Mouse (Mus musculus) midbrain, embryonic 16.5 days (tissue): Measurements from ENCODE around the gene Clpb. TPM values are rescaled to one million over a fixed set of nuclear protein-coding genes. Genes with fewer than 3 reads are reported as not detected.

Experiments
- ATAC-seq: fragments of 200-750 bp; cut with Nextera tagmentation; 2 replicates; pipeline ENCODE4 v1.8.0; 2017; ENCODE audit warnings: moderate TSS enrichment
- H3K27ac ChIP-seq: fragments of 300-500 bp; sonication (generic); 2 replicates; pipeline ENCODE4 v1.5.1; 2014; ENCODE audit warnings: mild to moderate bottlenecking, low read length, mixed read lengths
- H3K27me3 ChIP-seq: fragments of 300-500 bp; sonication (generic); 2 replicates; pipeline ENCODE4 v1.6.1; 2014; ENCODE audit warnings: low read depth, low read length, mixed read lengths; ENCODE audit not compliant: control insufficient read depth, insufficient read depth
- H3K36me3 ChIP-seq: fragments of 300-500 bp; sonication (generic); 2 replicates; pipeline ENCODE4 v1.6.1; 2014; ENCODE audit warnings: mild to moderate bottlenecking, low read length, moderate library complexity, mixed read lengths; ENCODE audit not compliant: control insufficient read depth, insufficient read depth
- H3K4me1 ChIP-seq: fragments of 300-500 bp; sonication (generic); 2 replicates; pipeline ENCODE4 v1.6.1; 2014; ENCODE audit warnings: mild to moderate bottlenecking, low read length, mixed read lengths; ENCODE audit not compliant: control insufficient read depth, insufficient read depth
- H3K4me2 ChIP-seq: fragments of 300-500 bp; sonication (generic); 2 replicates; pipeline ENCODE4 v1.6.1; 2014; ENCODE audit warnings: mild to moderate bottlenecking, low read length, mixed read lengths
- H3K4me3 ChIP-seq: fragments of 300-500 bp; sonication (generic); 2 replicates; pipeline ENCODE4 v1.5.1; 2014; ENCODE audit warnings: low read depth, mild to moderate bottlenecking, low read length, moderate library complexity, mixed read lengths
- H3K9ac ChIP-seq: fragments of 300-500 bp; sonication (generic); 2 replicates; pipeline ENCODE4 v1.6.1; 2014; ENCODE audit warnings: low read depth, low read length, mixed read lengths
- H3K9me3 ChIP-seq: fragments of 300-500 bp; sonication (generic); replicated peaks from 2 replicates; pipeline ENCODE4 v1.6.1; 2014; ENCODE audit warnings: mild to moderate bottlenecking, low read length, mixed read lengths; ENCODE audit not compliant: control insufficient read depth, poor library complexity, severe bottlenecking
- WGBS: fragments of 180-500 bp; shearing (Covaris S2); extraction: QIAGEN DNeasy Blood & Tissue Kit; methylation state at CpG from one replicate; pipeline ENCODE4 v1.1.7; 2014; 5-methylcytosine and 5-hydroxymethylcytosine counted together
- polyA plus RNA-seq: library from polyadenylated mRNA; unstranded; fragments of >200 nt; fragmentation: Nextera tagmentation; extraction: Ambion mirVana; gene quantifications from 2 replicates; pipeline ENCODE4 v1.2.1, GENCODE M21; 2015

The Clpb gene
- polyA plus RNA-seq, 1 experiment from 2014 or later = 43.0 TPM

DNA sequence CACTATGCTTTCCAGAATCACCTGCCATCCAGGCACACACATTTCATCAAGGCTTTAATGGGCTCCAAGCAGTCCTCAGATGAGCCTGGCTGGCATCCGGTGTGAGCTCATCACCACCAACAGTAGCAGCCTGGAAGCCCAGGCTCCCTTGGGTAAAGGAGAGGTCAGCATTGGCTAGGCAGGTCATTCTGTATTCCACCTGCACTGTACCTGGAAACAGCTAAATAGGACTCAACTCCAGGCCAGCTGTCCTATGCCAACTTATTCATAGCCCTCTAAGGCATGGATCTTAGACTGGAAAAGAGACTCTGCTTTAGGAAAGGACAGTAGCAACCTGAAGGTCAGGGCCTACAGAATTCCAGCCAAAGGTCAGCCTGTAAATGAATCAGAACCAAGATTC is 68.7 kb downstream of the Clpb start:
- no peak overlapping the region for H3K4me3 ChIP-seq
- no peak overlapping the region for H3K4me2 ChIP-seq
- H3K27ac ChIP-seq = no peak overlapping the region
- ATAC-seq = no peak
- H3K27me3 ChIP-seq = no peaks in the 10 kb centered on the region
- H3K9ac ChIP-seq = no peak overlapping the region
- WGBS = 95% methylated on average over 1 of the region's 1 CpGs
- H3K36me3 ChIP-seq = no peaks in the 10 kb centered on the region
- H3K9me3 ChIP-seq = no peaks in the 10 kb centered on the region
- no peaks in the 10 kb centered on the region for H3K4me1 ChIP-seq

- Histone ChIP-seq H3K36me3 (no peaks in the 10 kb centered on the region), H3K27me3 (no peaks in the 10 kb centered on the region), H3K9me3 (no peaks in the 10 kb centered on the region), H3K4me2 (no peak overlapping the region), H3K4me3 (no peak overlapping the region), H3K4me1 (no peaks in the 10 kb centered on the region), H3K27ac (no peak overlapping the region), H3K9ac (no peak overlapping the region)
- ATAC-seq = no peak
- WGBS = 53% methylated on average over 2 of the region's 2 CpGs
Measured at GRCm38 (mm10) chr7:101733042-101733441, 69.6 kb downstream of the Clpb start.

DNA sequence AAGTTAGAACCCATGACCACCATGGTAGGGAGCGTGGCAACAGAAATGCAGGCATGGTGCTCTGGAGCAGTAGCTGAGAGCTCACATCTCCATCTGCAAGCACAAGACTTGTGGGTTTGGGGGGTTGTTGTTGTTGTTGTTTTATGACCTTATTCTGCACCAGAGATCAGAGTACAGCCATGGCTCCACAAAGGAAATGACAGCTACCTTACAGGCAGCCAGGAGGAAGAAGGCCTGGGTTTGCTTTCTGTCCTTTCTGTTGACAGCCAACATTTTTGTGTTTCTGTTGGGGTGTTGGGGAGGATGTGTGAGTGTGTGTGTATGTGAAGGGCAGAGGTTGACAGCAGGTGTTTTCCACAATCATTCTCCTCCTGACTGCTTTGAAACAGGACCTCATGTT is 71.9 kb downstream of the Clpb start:
- no peak overlapping the region for H3K4me2 ChIP-seq
- no peak for ATAC-seq
- WGBS = 100% methylated on average over 1 of the region's 1 CpGs

DNA sequence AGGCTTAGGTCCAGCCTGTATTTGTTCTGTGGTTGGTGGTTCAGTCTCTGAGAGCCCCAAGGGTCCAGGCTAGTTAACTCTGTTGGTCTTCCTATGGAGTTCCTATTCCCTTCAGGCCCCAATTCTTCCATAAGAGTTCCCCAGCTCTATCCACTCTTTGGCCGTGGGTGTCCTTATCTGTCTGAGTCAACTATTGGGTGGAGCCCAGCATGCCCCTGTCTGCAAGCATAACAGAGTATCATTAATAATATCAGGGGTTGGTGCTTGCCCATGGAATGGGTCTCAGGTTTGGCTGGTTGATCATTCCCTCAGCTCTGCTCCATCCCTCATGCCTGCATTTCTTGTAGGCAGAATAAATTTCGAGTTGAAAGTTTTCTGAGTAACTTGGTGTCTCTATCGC is 74.3 kb downstream of the Clpb start:
- ATAC-seq = no peak
- Histone ChIP-seq H3K9me3 (no peaks in the 10 kb centered on the region), H3K27me3 (no peaks in the 10 kb centered on the region), H3K9ac (no peak overlapping the region), H3K4me3 (no peak overlapping the region), H3K27ac (no peak overlapping the region), H3K4me1 (no peaks in the 10 kb centered on the region), H3K4me2 (no peak overlapping the region), H3K36me3 (no peaks in the 10 kb centered on the region)
- 87% methylated on average over 3 of the region's 3 CpGs for WGBS

More for the DNA sequence above, 71.9 kb downstream of the Clpb start:
- Histone ChIP-seq H3K27ac (no peak overlapping the region), H3K27me3 (no peaks in the 10 kb centered on the region), H3K4me1 (no peaks in the 10 kb centered on the region), H3K9ac (no peak overlapping the region), H3K36me3 (no peaks in the 10 kb centered on the region), H3K9me3 (no peaks in the 10 kb centered on the region), H3K4me3 (no peak overlapping the region)

GRCm38 (mm10) chr7:101739602-101740001 is 76.2 kb downstream of the Clpb start:
- no peak for ATAC-seq

GRCm38 (mm10) chr7:101743487-101743886 is 80.1 kb downstream of the Clpb start:
- WGBS = 87% methylated on average over 4 of the region's 4 CpGs
- no peak overlapping the region for H3K4me2 ChIP-seq
- H3K27me3 ChIP-seq = no peaks in the 10 kb centered on the region
- H3K4me3 ChIP-seq = no peak overlapping the region
- no peak overlapping the region for H3K27ac ChIP-seq
- peaks cover 2% of the 10 kb centered on the region; the same call in 1 of the 2 replicates for H3K4me1 ChIP-seq
- no peaks in the 10 kb centered on the region for H3K9me3 ChIP-seq
- no peak overlapping the region for H3K9ac ChIP-seq
- no peak for ATAC-seq
- no peaks in the 10 kb centered on the region for H3K36me3 ChIP-seq

More at GRCm38 (mm10) chr7:101739602-101740001, 76.2 kb downstream of the Clpb start:
- 16% methylated on average over 1 of the region's 1 CpGs for WGBS
- H3K27ac ChIP-seq = no peak overlapping the region
- H3K4me2 ChIP-seq = no peak overlapping the region
- H3K4me1 ChIP-seq = peaks cover 2% of the 10 kb centered on the region; the same call in 1 of the 2 replicates
- no peaks in the 10 kb centered on the region for H3K27me3 ChIP-seq
- no peaks in the 10 kb centered on the region for H3K36me3 ChIP-seq
- no peak overlapping the region for H3K4me3 ChIP-seq
- H3K9me3 ChIP-seq = no peaks in the 10 kb centered on the region
- no peak overlapping the region for H3K9ac ChIP-seq

GRCm38 (mm10) chr7:101746559-101747334 is 83.3 kb downstream of the Clpb start:
- H3K4me1 ChIP-seq = peaks cover 2% of the 10 kb centered on the region; the same call in 1 of the 2 replicates
- H3K4me3 ChIP-seq = no peak overlapping the region
- no peaks in the 10 kb centered on the region for H3K9me3 ChIP-seq
- no peak overlapping the region for H3K4me2 ChIP-seq
- H3K9ac ChIP-seq = no peak overlapping the region
- H3K36me3 ChIP-seq = no peaks in the 10 kb centered on the region
- ATAC-seq = no peak
- WGBS = 93% methylated on average over 12 of the region's 12 CpGs
- H3K27ac ChIP-seq = no peak overlapping the region
- H3K27me3 ChIP-seq = no peaks in the 10 kb centered on the region

GRCm38 (mm10) chr7:101750268-101750667 is 86.8 kb downstream of the Clpb start:
- no peak overlapping the region for H3K9ac ChIP-seq
- 89% methylated on average over 2 of the region's 2 CpGs for WGBS
- H3K4me1 ChIP-seq = no peaks in the 10 kb centered on the region
- no peaks in the 10 kb centered on the region for H3K27me3 ChIP-seq
- no peak for ATAC-seq
- no peaks in the 10 kb centered on the region for H3K9me3 ChIP-seq
- H3K36me3 ChIP-seq = peaks cover 9% of the 10 kb centered on the region
- no peak overlapping the region for H3K4me3 ChIP-seq
- no peak overlapping the region for H3K4me2 ChIP-seq
- no peak overlapping the region for H3K27ac ChIP-seq

DNA sequence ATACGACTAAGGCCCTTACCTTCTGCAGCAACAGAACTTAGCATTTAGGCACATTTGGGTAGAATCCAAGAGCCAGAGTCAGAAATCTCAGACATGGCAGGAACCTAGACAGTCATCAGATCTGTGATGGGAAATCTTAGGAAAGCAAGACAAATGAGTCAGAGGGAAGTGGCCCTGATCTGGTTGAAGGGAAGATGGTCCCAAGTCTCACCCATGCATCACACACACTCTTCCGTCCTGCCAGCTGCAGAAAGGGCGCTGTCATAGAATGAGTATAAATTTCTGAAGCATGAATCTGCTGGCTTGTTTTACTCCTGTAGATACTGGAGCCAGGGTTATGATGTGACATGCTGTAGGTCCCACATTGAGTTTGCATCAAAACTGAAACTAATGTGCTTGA is 88.9 kb downstream of the Clpb start:
- H3K27ac ChIP-seq = no peak overlapping the region
- no peak overlapping the region for H3K9ac ChIP-seq
- 93% methylated on average over 3 of the region's 3 CpGs for WGBS
- H3K4me2 ChIP-seq = no peak overlapping the region
- no peaks in the 10 kb centered on the region for H3K9me3 ChIP-seq
- H3K4me3 ChIP-seq = no peak overlapping the region
- H3K4me1 ChIP-seq = no peaks in the 10 kb centered on the region
- H3K36me3 ChIP-seq = peaks cover 9% of the 10 kb centered on the region
- ATAC-seq = no peak
- H3K27me3 ChIP-seq = no peaks in the 10 kb centered on the region
